Mouse (Mus musculus) testis, adult 2 months (tissue): ENCODE data around the gene Rtn4rl1.

Source experiments
- CTCF ChIP-seq: fragments of 200-500 bp; IDR thresholded peaks from 2 replicates; pipeline ENCODE4 v1.5.1; 2012; ENCODE audit warnings: low read depth, mild to moderate bottlenecking, inconsistent platforms, low read length, moderate library complexity; ENCODE audit not compliant: control insufficient read depth, insufficient read depth, insufficient replicate concordance
- POLR2A ChIP-seq: fragments of 200-500 bp; IDR thresholded peaks from 2 replicates; pipeline ENCODE4 v1.6.1; 2012; ENCODE audit warnings: low read depth, mild to moderate bottlenecking, inconsistent platforms, low read length, moderate library complexity; ENCODE audit not compliant: control insufficient read depth

GRCm38 (mm10) chr11:75166861-75167642 is 26.5 kb upstream of the Rtn4rl1 start:
- TF ChIP-seq POLR2A, result no peak
- TF ChIP-seq CTCF, result no peak
